Mouse (Mus musculus) liver, embryonic 16.5 days (tissue): Measurements from ENCODE around the gene Hist1h2ad. TPM values are rescaled to one million over a fixed set of nuclear protein-coding genes. Genes with fewer than 3 reads are reported as not detected.
"Not testable (repeated sequence)": the region's sequence is repeated elsewhere in the genome, so short reads cannot be mapped to it uniquely, and the experiment has no call there.

Source experiments
- ATAC-seq: fragments of 200-750 bp; cut with Nextera tagmentation; 2 replicates; pipeline ENCODE4 v1.8.0; 2017; ENCODE audit warnings: low read depth, mild to moderate bottlenecking, moderate number of reproducible peaks, moderate library complexity
- H3K27ac ChIP-seq: fragments of 300-500 bp; sonication (generic); 2 replicates; pipeline ENCODE4 v1.5.1; 2014; ENCODE audit warnings: mild to moderate bottlenecking, low read length
- H3K27me3 ChIP-seq: fragments of 300-500 bp; sonication (generic); 2 replicates; pipeline ENCODE4 v1.6.1; 2014; ENCODE audit warnings: low read depth, low read length, mixed read lengths; ENCODE audit not compliant: control insufficient read depth, insufficient read depth
- H3K36me3 ChIP-seq: fragments of 300-500 bp; sonication (generic); 2 replicates; pipeline ENCODE4 v1.6.1; 2014; ENCODE audit warnings: mild to moderate bottlenecking; ENCODE audit not compliant: control insufficient read depth, insufficient read depth
- H3K4me1 ChIP-seq: fragments of 300-500 bp; sonication (generic); 2 replicates; pipeline ENCODE4 v1.6.1; 2014; ENCODE audit warnings: low read depth, low read length, mixed read lengths; ENCODE audit not compliant: control insufficient read depth
- H3K4me2 ChIP-seq: fragments of 300-500 bp; sonication (generic); 2 replicates; pipeline ENCODE4 v1.6.1; 2014; ENCODE audit warnings: low read depth, low read length, mixed read lengths
- H3K4me3 ChIP-seq: fragments of 300-500 bp; sonication (generic); 2 replicates; pipeline ENCODE4 v1.5.1; 2014; ENCODE audit warnings: low read depth, mild to moderate bottlenecking, low read length
- H3K9ac ChIP-seq: fragments of 300-500 bp; sonication (generic); 2 replicates; pipeline ENCODE4 v1.6.1; 2014; ENCODE audit warnings: low read depth, low read length
- H3K9me3 ChIP-seq: fragments of 300-500 bp; sonication (generic); replicated peaks from 2 replicates; pipeline ENCODE4 v1.6.1; 2016; ENCODE audit warnings: low read length; ENCODE audit not compliant: control insufficient read depth
- WGBS: fragments of 180-500 bp; shearing (Covaris S2); extraction: QIAGEN DNeasy Blood & Tissue Kit; methylation state at CpG from one replicate; pipeline ENCODE4 v1.1.7; 2014; ENCODE audit not compliant: insufficient replicate concordance; 5-methylcytosine and 5-hydroxymethylcytosine counted together
- polyA plus RNA-seq: library from polyadenylated mRNA; unstranded; fragments of >200 nt; fragmentation: Nextera tagmentation; extraction: Ambion mirVana; gene quantifications from 2 replicates; pipeline ENCODE4 v1.2.1, GENCODE M21; 2015

Hist1h2ad gene
- polyA plus RNA-seq, 1 experiment from 2014 or later: 3.8 TPM

- H3K4me1 ChIP-seq: peaks cover 22% of the 10 kb centered on the region
- H3K36me3 ChIP-seq: no peaks in the 10 kb centered on the region
- H3K4me3 ChIP-seq: peak overlapping the region; percentile 65
- ATAC-seq: no peak
- no peaks in the 10 kb centered on the region for H3K9me3 ChIP-seq
- peak overlapping the region; percentile 96 for H3K27ac ChIP-seq
- peak overlapping the region; percentile 64 for H3K4me2 ChIP-seq
- H3K9ac ChIP-seq: peak overlapping the region; percentile 78
- H3K27me3 ChIP-seq: no peaks in the 10 kb centered on the region
- WGBS: 15% methylated on average over 9 of the region's 9 CpGs
Measured at GRCm38 (mm10) chr13:23532262-23533075, 41.7 kb upstream of the Hist1h2ad start.

GRCm38 (mm10) chr13:23533560-23534367, 40.4 kb upstream of the Hist1h2ad start, which contains the start of gene Hist1h2af:
TSS of gene Hist1h2af (plus strand) at chr13:23533906.
- H3K4me1 ChIP-seq: peaks cover 25% of the 10 kb centered on the region
- peak within 1 kb of the TSS; percentile 65 for H3K4me3 ChIP-seq
- peak within 1 kb of the TSS; percentile 78 for H3K9ac ChIP-seq
- H3K4me2 ChIP-seq: peak within 1 kb of the TSS; percentile 64
- not testable (repeated sequence) for H3K36me3 ChIP-seq, H3K9me3 ChIP-seq, H3K27me3 ChIP-seq
- peak; percentile 39 for ATAC-seq
- 0% methylated on average over 25 of the region's 53 CpGs for WGBS
- peak within 1 kb of the TSS; percentile 96 for H3K27ac ChIP-seq

- Histone ChIP-seq H3K4me1 (peaks cover 22% of the 10 kb centered on the region), H3K27ac (peak overlapping the region; percentile 96), H3K4me3 (peak overlapping the region; percentile 65), H3K4me2 (peak overlapping the region; percentile 64), H3K27me3 (no peaks in the 10 kb centered on the region), H3K9me3 (no peaks in the 10 kb centered on the region), H3K9ac (peak overlapping the region; percentile 78), H3K36me3 (no peaks in the 10 kb centered on the region)
- 0 out of 2 replicates have a peak, but pooled peaks have one; percentile 6 for ATAC-seq
- WGBS: 0% methylated on average over 15 of the region's 15 CpGs
Measured at GRCm38 (mm10) chr13:23534368-23535131, 39.6 kb upstream of the Hist1h2ad start.

- ATAC-seq: peak; percentile 81
- H3K9ac ChIP-seq: peak within 1 kb of the TSS; percentile 84
- WGBS: under 1% methylated on average over 42 of the region's 62 CpGs
- H3K36me3 ChIP-seq, H3K27me3 ChIP-seq, H3K9me3 ChIP-seq: not testable (repeated sequence)
- peaks cover 24% of the 10 kb centered on the region for H3K4me1 ChIP-seq
- peak within 1 kb of the TSS; percentile 65 for H3K4me3 ChIP-seq
- peak within 1 kb of the TSS; percentile 64 for H3K4me2 ChIP-seq
- H3K27ac ChIP-seq: peak within 1 kb of the TSS; percentile 96
Measured at GRCm38 (mm10) chr13:23535137-23536075, 38.8 kb upstream of the Hist1h2ad start, which contains the start of gene Hist1h3g. TSS of gene Hist1h3g (plus strand) at chr13:23535422.

GRCm38 (mm10) chr13:23536076-23536822, 37.9 kb upstream of the Hist1h2ad start:
- Histone ChIP-seq H3K27me3 (no peaks in the 10 kb centered on the region), H3K9me3 (no peaks in the 10 kb centered on the region), H3K27ac (peak overlapping the region; percentile 87), H3K4me3 (peak overlapping the region; percentile 65), H3K9ac (peak overlapping the region; percentile 84), H3K36me3 (no peaks in the 10 kb centered on the region), H3K4me2 (peak overlapping the region; percentile 64), H3K4me1 (peaks cover 29% of the 10 kb centered on the region)
- ATAC-seq: no peak
- WGBS: 14% methylated on average over 7 of the region's 7 CpGs

- Histone ChIP-seq H3K4me2 (peak overlapping the region; percentile 64), H3K27me3 (no peaks in the 10 kb centered on the region), H3K9ac (peak overlapping the region; percentile 74), H3K27ac (peak overlapping the region; percentile 57), H3K4me1 (peaks cover 28% of the 10 kb centered on the region), H3K36me3 (no peaks in the 10 kb centered on the region), H3K9me3 (no peaks in the 10 kb centered on the region), H3K4me3 (peak overlapping the region; percentile 50)
- no peak for ATAC-seq
- WGBS: 66% methylated on average over 3 of the region's 3 CpGs
Measured at GRCm38 (mm10) chr13:23537006-23537710, 37.0 kb upstream of the Hist1h2ad start.

- H3K27me3 ChIP-seq: no peaks in the 10 kb centered on the region
- no peak for ATAC-seq
- H3K36me3 ChIP-seq: no peaks in the 10 kb centered on the region
- H3K27ac ChIP-seq: peak overlapping the region; percentile 57
- no peaks in the 10 kb centered on the region for H3K9me3 ChIP-seq
- peaks cover 20% of the 10 kb centered on the region for H3K4me1 ChIP-seq
- peak overlapping the region; percentile 50; the same call in 1 of the 2 replicates for H3K4me3 ChIP-seq
- WGBS: 70% methylated on average over 5 of the region's 5 CpGs
- H3K4me2 ChIP-seq: peak overlapping the region; percentile 64; the same call in 1 of the 2 replicates
- H3K9ac ChIP-seq: peak overlapping the region; percentile 74; the same call in 1 of the 2 replicates
Measured at GRCm38 (mm10) chr13:23538249-23538648, 35.9 kb upstream of the Hist1h2ad start.
